Mouse (Mus musculus): ENCODE results near the gene Mrpl55. TPM values are rescaled to one million over a fixed set of nuclear protein-coding genes. Genes with fewer than 3 reads are reported as not detected.
"Not testable (repeated sequence)": the region's sequence is repeated elsewhere in the genome, so short reads cannot be mapped to it uniquely, and the experiment has no call there.

The Mrpl55 gene
- total RNA-seq, 2 experiments from 2014 or later, result 22.7 to 59.9 TPM

DNA sequence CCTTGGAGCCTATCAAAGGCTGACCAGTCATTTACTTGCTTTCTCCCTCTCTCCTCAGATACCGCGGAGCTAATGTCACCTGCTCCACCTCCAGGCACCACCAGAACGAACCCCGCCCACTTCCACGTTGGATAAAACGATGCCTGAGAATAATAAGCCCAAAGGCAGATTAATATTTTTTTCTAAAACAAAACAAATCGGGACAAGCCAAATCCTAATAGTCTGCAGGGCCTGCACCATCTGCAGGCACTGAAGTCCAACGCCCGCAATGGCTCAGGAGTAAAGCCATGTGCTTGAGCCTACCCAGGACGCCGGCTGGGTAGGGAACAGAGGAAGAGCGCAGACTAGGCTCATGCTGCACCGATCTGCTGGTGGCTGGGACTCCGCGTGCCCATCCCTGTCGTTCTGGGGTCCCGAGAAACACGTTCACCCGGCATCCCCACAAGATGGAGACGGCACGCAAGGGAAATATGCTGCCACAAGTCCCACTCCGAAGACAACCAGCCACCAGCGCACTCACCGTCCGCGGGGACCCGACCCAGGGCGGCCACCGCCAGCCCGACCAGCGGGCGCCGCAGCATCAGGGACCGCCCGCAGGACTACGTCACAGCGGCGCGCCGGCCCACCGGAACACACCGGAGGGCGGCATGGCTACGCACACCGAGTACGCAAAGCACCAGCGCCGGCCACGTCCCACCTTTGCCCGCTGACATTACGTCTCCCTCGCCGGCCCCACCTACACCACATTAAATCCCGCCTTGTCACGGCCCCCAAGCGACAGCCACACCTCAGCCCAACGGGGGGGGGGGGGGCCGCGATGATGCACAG lies 10.8 kb upstream of the Mrpl55 start:
- peak; percentile 93 for ATAC-seq (replicated peaks; ENCODE audit: poor library complexity, severe bottlenecking)

GRCm38 (mm10) chr11:59192059-59192386 lies 10.3 kb upstream of the Mrpl55 start, which contains the start of gene Guk1:
Gene Guk1, minus strand, starts transcription at chr11:59192212.
- no peak for ATAC-seq (replicated peaks; ENCODE audit: poor library complexity, severe bottlenecking)

DNA sequence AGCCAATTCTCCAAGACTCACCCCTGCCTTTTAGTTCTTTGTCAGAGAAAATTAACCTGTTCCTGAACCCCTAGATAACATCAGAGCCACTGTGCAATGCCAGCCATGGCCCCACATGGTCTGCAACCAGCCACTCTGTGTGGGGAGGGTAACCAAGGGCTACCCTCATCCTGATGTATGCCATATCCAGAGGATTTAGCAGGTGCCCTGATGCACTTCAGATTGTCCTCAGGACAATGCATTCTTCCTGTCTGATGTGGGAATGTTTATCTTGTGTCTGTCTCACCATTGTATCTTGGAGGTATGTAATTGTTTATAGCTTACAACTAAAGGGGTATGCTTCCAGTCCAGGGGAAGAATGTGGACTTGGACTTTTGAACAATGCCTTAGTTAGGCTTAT lies 6.1 kb upstream of the Mrpl55 start:
- no peak for ATAC-seq (replicated peaks; ENCODE audit: poor library complexity, severe bottlenecking)

DNA sequence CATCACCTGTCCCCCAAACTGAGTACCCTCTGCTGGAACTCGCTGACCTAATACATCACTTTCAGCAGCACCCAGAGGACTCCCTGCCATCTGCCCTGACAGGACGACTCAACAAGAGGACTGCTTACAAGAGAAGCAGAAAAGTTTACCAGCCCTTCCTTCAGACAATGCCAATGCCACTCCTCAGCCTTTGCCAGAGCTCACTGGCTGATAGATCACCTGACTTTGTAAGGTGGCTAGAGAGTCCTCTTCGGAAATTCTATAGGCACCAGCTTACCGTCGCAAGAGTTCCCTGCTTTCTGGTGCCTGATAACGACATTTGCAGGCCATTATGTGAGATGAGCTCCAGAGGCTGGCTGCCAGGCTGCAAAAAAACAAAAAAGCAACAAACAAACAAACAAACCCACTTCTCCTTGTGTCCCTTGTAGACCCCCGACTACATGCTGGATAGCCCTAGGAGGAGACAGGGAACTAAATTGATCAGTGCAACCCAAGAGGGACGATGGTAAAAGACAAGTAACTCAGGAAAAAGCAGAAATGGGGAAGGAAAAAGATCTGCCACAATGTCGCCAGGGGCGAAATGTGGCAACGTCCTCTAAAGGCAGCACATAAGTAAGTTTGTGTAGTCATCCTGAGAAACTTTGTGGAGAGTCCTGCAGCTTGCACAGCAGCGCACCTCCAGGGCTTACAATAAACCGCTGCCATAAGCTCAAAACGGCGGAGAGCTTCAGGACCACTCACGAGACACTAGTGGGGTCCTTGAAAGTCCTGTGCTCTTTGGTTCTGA lies 877 bp upstream of the Mrpl55 start:
- ATAC-seq (replicated peaks; ENCODE audit: poor library complexity, severe bottlenecking), result peak; percentile 71

GRCm38 (mm10) chr11:59208153-59208831 lies 6.0 kb downstream of the Mrpl55 start, which contains the start of gene 2310033P09Rik:
Gene 2310033P09Rik, plus strand, starts transcription at chr11:59208321.
- peak; percentile 60 for ATAC-seq (replicated peaks; ENCODE audit: poor library complexity, severe bottlenecking)

DNA sequence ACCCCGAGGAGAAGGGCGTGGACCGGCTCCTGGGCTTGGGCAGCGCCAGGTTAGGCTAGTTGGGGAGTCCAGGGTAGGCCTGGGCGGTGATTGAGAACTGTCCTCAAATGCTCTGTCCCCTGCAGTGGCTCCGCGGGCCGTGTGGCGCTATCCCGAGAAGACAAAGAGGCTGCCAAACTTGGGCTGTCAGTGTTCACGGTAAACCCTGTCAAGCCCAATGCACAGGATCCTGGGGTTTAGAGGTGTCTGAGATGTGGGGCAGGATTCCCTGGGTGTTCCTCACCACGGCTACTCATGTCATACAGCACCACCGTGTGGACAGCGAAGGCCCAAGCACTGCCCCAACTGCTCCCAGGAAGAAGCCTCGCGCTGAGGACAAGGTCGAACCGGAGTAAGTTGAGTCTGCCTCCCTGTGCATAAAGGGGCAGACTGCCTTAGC lies 6.7 kb downstream of the Mrpl55 start:
- peak; percentile 60 for ATAC-seq (replicated peaks; ENCODE audit: poor library complexity, severe bottlenecking)

DNA sequence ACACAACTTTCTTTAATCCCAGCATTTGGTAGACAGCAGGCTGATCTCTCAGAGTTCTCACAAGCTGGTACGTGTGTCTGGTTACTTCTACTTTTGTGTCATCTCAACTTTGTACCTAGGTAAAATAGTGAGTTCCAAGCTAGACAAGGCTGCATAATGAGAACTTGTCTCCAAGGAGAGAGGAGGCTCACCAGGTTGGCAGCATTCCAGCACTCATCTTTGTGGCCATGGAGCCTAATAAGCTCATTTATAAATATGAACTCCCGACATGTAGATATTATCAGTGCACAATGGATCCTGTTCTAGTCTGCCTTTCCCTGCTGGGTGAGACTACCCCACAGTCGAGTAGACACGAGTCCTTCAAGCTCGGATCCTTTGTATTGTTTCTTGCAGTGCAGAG lies 7.3 kb downstream of the Mrpl55 start:
- ATAC-seq (replicated peaks; ENCODE audit: poor library complexity, severe bottlenecking), result no peak

- no peak for ATAC-seq (replicated peaks; ENCODE audit: poor library complexity, severe bottlenecking)
Measured at GRCm38 (mm10) chr11:59210020-59210419, 7.7 kb downstream of the Mrpl55 start.

DNA sequence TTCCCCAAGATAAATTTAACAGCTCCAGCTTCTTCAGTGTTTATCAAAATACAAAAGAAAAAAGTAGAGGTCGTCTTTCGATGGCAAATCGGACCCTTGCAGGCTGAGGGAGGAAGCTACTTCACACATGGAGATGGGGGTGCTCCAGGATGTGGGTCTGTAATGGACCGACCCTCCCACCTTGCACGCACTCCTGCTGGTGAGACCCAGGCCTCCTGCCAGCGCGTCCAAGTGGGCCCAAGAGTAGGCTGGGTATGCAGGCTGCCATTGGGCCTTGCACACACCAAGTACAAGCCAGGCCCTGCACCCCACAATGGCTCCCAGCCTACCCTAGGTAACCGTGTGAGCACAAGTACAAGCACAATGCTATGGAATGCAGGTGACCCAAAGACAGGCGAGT lies 9.3 kb downstream of the Mrpl55 start:
- not testable (repeated sequence) for ATAC-seq (replicated peaks; ENCODE audit: poor library complexity, severe bottlenecking)

GRCm38 (mm10) chr11:59212320-59212719 lies 10.0 kb downstream of the Mrpl55 start:
- peak; percentile 65 for ATAC-seq (replicated peaks; ENCODE audit: poor library complexity, severe bottlenecking)

- ATAC-seq (replicated peaks; ENCODE audit: poor library complexity, severe bottlenecking), result no peak
Measured at GRCm38 (mm10) chr11:59212892-59213494, 10.7 kb downstream of the Mrpl55 start.

DNA sequence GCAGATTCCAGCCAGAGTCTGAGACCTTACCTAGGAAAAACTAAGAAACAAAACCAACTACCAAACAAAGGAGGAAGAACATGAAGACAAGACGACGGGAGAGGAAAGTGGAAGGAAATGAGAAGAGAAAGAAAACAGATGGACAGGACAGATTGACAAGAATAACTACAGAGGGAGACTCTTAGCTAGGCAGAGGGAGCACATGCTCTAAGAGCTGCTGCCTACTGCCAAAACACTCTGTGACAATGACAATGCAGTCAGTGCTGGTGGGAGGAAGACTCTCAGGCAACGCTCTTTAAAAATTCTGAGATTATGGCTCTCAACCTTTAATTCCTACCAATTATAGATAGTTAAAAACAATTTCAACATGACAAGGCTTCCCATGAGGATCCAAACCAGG lies 14.7 kb downstream of the Mrpl55 start:
- no peak for ATAC-seq (replicated peaks; ENCODE audit: poor library complexity, severe bottlenecking)

DNA sequence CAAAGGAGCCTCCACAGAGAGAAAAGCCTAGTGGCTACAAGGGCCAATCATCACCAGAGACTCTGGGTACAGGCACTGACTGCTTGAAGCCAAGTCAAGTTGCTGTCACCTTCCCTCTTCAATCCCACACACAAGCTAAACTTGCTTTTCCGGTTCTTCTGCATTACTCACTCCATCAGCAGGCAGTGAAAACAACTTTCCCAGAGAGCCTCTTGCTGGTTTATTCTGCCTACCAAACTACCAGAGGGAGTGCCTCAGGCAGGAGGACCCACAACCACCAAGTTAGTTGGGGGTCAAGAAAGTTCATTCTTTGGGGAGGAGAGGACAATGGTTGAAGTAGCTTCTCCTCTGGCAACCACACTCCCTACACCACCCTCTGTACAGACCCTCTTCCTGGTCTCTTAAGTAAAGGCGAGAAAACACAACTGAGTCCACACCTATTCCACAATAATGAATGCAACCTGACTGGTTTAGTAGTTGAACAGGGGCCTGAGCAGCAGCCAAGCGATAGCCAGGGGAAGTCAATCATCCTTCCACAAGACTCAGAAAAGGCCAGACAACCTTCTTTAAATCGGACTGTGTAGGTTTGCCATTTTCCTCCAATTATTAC lies 16.2 kb downstream of the Mrpl55 start:
- no peak for ATAC-seq (replicated peaks; ENCODE audit: poor library complexity, severe bottlenecking)

- peak; percentile 30; the same call in 1 of the 2 replicates for ATAC-seq (replicated peaks; ENCODE audit: poor library complexity, severe bottlenecking)
Measured at GRCm38 (mm10) chr11:59219064-59219463, 16.8 kb downstream of the Mrpl55 start.

- peak; percentile 70 for ATAC-seq (replicated peaks; ENCODE audit: poor library complexity, severe bottlenecking)
Measured at GRCm38 (mm10) chr11:59221604-59222003, 19.3 kb downstream of the Mrpl55 start.

DNA sequence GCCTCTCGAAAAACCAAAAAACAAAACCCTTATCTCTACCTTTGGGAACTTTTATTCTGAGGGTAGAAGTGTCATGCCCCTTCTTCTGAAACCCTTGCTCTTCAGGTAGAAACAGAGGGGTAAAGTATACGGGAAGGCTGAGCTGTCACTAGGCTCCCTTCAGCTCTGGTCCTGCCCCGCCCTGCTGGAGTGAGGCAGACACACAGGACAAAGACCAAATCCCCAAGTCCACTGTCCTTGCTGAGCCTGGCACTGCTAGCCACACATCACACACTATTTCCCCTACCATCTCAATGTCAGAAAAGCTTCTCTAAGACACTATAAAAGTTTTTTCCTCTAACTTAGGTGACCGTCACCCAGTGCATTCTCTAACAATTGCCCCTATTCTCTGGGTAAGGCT lies 20.0 kb downstream of the Mrpl55 start:
- no peak for ATAC-seq (replicated peaks; ENCODE audit: poor library complexity, severe bottlenecking)

DNA sequence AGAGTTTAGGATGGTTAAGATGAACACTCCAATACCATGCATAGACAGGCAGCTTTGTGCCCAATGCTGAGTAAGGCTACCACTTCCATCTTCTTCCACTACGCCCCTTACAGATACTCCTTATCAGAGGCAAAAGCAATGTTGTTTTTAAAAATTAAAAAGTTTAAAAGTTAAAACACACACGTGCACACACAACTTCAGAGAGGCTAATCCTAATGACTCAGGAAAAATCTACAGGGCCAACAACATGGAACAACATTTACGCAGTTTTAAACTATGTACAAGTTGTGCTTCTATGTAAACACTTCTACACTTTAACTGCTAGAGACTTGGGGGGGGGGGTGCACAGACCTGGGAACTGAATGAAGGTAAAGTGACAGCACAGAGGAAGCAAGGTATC lies 21.7 kb downstream of the Mrpl55 start:
- no peak for ATAC-seq (replicated peaks; ENCODE audit: poor library complexity, severe bottlenecking)

DNA sequence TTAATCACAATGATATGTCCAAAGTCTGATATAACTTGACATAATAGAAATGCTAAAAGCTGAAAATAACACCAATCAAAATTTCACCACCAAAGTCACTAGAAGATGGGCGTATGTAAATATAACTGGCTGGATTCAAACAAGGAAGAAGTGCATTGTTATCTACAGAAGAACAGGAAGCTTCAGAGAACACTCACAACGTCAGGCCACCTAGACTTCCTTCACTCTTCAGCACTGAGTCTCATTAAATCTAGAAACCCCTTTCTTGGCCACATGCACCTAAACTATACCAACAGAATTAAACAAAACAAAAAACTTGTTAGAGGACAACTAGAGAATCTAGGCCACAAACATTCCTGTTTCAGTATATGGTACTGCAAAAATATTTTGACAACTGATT lies 22.2 kb downstream of the Mrpl55 start:
- ATAC-seq (replicated peaks; ENCODE audit: poor library complexity, severe bottlenecking), result no peak

- no peak for ATAC-seq (replicated peaks; ENCODE audit: poor library complexity, severe bottlenecking)
Measured at GRCm38 (mm10) chr11:59225167-59225566, 22.9 kb downstream of the Mrpl55 start.

DNA sequence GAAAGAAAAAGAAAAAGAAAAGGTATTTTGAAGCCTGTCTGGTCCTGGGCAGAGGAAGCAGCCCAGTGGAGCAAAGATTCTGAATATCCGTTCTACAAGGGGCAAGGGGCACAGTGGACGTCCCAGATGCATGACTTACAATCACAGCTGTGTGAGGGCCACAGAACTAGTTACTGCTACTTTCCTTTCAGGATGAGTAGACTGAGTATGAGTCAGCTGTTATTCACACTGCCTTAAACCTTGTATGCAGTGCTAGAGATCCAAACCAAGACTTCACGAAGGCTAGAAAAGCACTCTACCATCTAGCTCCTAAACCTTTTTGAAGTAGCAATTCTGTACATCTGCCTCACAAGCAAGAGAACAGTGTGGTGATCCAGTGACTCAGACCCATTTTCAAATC lies 24.0 kb downstream of the Mrpl55 start:
- ATAC-seq (replicated peaks; ENCODE audit: poor library complexity, severe bottlenecking), result no peak
